Mouse (Mus musculus) testis, adult 2 months (tissue): ENCODE data around the gene 2200002D01Rik.
"Not testable (repeated sequence)": the region's sequence is repeated elsewhere in the genome, so short reads cannot be mapped to it uniquely, and the experiment has no call there.

Source experiments
- CTCF ChIP-seq: fragments of 200-500 bp; IDR thresholded peaks from 2 replicates; pipeline ENCODE4 v1.5.1; 2012; ENCODE audit warnings: low read depth, mild to moderate bottlenecking, inconsistent platforms, low read length, moderate library complexity; ENCODE audit not compliant: control insufficient read depth, insufficient read depth, insufficient replicate concordance
- POLR2A ChIP-seq: fragments of 200-500 bp; IDR thresholded peaks from 2 replicates; pipeline ENCODE4 v1.6.1; 2012; ENCODE audit warnings: low read depth, mild to moderate bottlenecking, inconsistent platforms, low read length, moderate library complexity; ENCODE audit not compliant: control insufficient read depth

DNA sequence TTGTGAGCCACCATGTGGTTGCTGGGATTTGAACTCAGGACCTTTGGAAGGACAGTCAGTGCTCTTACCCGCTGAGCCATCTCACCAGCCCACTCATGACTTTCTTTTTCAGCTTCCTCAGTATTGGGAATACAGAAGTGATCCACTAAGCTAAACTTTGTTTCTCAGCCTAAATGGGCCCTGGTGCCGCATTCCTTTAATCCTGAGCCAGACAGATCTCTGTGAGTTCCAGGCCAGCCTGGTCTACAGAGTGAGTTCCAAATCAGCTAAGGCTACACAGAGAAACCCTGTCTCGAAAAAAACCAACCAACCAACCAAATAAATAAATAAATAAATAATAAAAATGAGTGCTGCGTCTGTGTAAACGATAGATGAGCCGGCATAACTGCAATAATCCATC, 10.7 kb downstream of the 2200002D01Rik start:
- TF ChIP-seq CTCF, POLR2A: not testable (repeated sequence)
